Mouse (Mus musculus): ENCODE data around the gene Gm20894. TPM values are rescaled to one million over a fixed set of nuclear protein-coding genes. Genes with fewer than 3 reads are reported as not detected.
"Not testable (repeated sequence)": the region's sequence is repeated elsewhere in the genome, so short reads cannot be mapped to it uniquely, and the experiment has no call there.

Gene Gm20894
- not detected in 2 replicates for total RNA-seq (2017)

- not testable (repeated sequence) for ATAC-seq (replicated peaks; ENCODE audit: low read depth, poor library complexity, severe bottlenecking)
Observed at GRCm38 (mm10) chrY:28271412-28271811, at the start of gene Gm20894. Gene Gm20894 (minus strand): TSS chrY:28271512.
